Mouse (Mus musculus) embryonic fibroblast, embryonic 13.5 days (primary cell): ENCODE measurements around the gene Gm2431. TPM values are rescaled to one million over a fixed set of nuclear protein-coding genes. Genes with fewer than 3 reads are reported as not detected.

Experiments
- H3K27ac ChIP-seq: 2 replicates; pipeline ENCODE4 v1.5.1; 2012; ENCODE audit warnings: low read length, control low read depth, inconsistent platforms; ENCODE audit not compliant: insufficient read depth
- H3K4me1 ChIP-seq: 2 replicates; pipeline ENCODE4 v1.6.1; 2011; ENCODE audit warnings: low read length; ENCODE audit not compliant: control insufficient read depth, insufficient read depth
- H3K4me3 ChIP-seq: 2 replicates; pipeline ENCODE4 v1.5.1; 2011; ENCODE audit warnings: mild to moderate bottlenecking, control low read depth, low read length; ENCODE audit not compliant: insufficient read depth
- CTCF ChIP-seq: IDR thresholded peaks from 2 replicates; pipeline ENCODE4 v1.5.1; 2011; ENCODE audit warnings: mild to moderate bottlenecking, control low read depth, low read length, moderate library complexity, borderline replicate concordance; ENCODE audit not compliant: insufficient read depth
- POLR2A ChIP-seq: IDR thresholded peaks from 2 replicates; pipeline ENCODE4 v1.6.1; 2011; ENCODE audit warnings: low read depth, mild to moderate bottlenecking, control low read depth, low read length, moderate library complexity
- polyA plus RNA-seq: library from polyadenylated mRNA; stranded (reverse); fragments of >200 nt; gene quantifications from 2 replicates; pipeline ENCODE4 v1.2.4, GENCODE M21; 2011; ENCODE audit warnings: low read depth; ENCODE audit not compliant: missing spikeins, insufficient read length

The Gm2431 gene
- polyA plus RNA-seq, 1 experiment: not detected

- Histone ChIP-seq H3K4me3 (no peak within 1 kb of the TSS), H3K27ac (no peak within 1 kb of the TSS), H3K4me1 (no peaks in the 10 kb centered on the region)
- TF ChIP-seq POLR2A (no peak), CTCF (no peak)
Measured at GRCm38 (mm10) chr7:142211559-142211958, 46.6 kb downstream of the Gm2431 start, which contains the start of gene Gm7579. TSS of gene Gm7579 (plus strand) at chr7:142211859.

Other genes starting within 250 kb of the Gm2431 start
- gene Mob2, start 197.3 kb downstream of the Gm2431 start, polyA plus RNA-seq: 15.2 and 15.9 TPM in 2 replicates
- 5.1 and 5.4 TPM in 2 replicates for gene Dusp8, start 162.5 kb downstream of the Gm2431 start, polyA plus RNA-seq
- not detected in 2 replicates for gene Gm45618, start 137.6 kb downstream of the Gm2431 start, polyA plus RNA-seq
- gene Gm39115, start 122.3 kb downstream of the Gm2431 start, polyA plus RNA-seq: not detected in 2 replicates
- not detected in 2 replicates for gene Gm45337, start 113.7 kb downstream of the Gm2431 start, polyA plus RNA-seq
- gene Gm29735, start 101.2 kb downstream of the Gm2431 start, polyA plus RNA-seq: not detected in 2 replicates
- gene Gm4553, start 92.6 kb downstream of the Gm2431 start, polyA plus RNA-seq: not detected in 2 replicates
- not detected in 2 replicates for gene Krtap5-2, start 82.3 kb downstream of the Gm2431 start, polyA plus RNA-seq
- gene Gm10153, start 68.0 kb downstream of the Gm2431 start, polyA plus RNA-seq: not detected in 2 replicates
- not detected in 2 replicates for gene Krtap5-3, start 57.0 kb downstream of the Gm2431 start, polyA plus RNA-seq
- gene Gm7579, start 46.5 kb downstream of the Gm2431 start, polyA plus RNA-seq: not detected in 2 replicates
- not detected in 2 replicates for gene Krtap5-5, start 28.4 kb downstream of the Gm2431 start, polyA plus RNA-seq
- gene Gm40460, start 17.3 kb downstream of the Gm2431 start, polyA plus RNA-seq: not detected in 2 replicates
- gene Gm4559, start 16.0 kb upstream of the Gm2431 start, polyA plus RNA-seq: not detected in 2 replicates
- not detected in 2 replicates for gene Krtap5-1, start 38.8 kb upstream of the Gm2431 start, polyA plus RNA-seq
- not detected in 2 replicates for gene Krtap5-4, start 45.2 kb upstream of the Gm2431 start, polyA plus RNA-seq
- 6.0 and 6.5 TPM in 2 replicates for gene Ifitm10, start 115.4 kb upstream of the Gm2431 start, polyA plus RNA-seq
- not detected in 2 replicates for gene Gm49369, start 124.3 kb upstream of the Gm2431 start, polyA plus RNA-seq
- gene Ctsd, start 129.7 kb upstream of the Gm2431 start, polyA plus RNA-seq: 617 and 890 TPM in 2 replicates
- 1.3 and 2.4 TPM in 2 replicates for gene Syt8, start 176.5 kb upstream of the Gm2431 start, polyA plus RNA-seq
- gene Tnni2, start 183.5 kb upstream of the Gm2431 start, polyA plus RNA-seq: 1.1 TPM in 1 of 2 replicates, not detected in the other
- gene Lsp1, start 202.5 kb upstream of the Gm2431 start, polyA plus RNA-seq: 114 and 159 TPM in 2 replicates
- 1.4 TPM in 2 replicates for gene Tnnt3, start 240.5 kb upstream of the Gm2431 start, polyA plus RNA-seq